Mouse (Mus musculus): Measurements from ENCODE around the gene Tmem107. TPM values are rescaled to one million over a fixed set of nuclear protein-coding genes. Genes with fewer than 3 reads are reported as not detected.

Gene Tmem107
- polyA plus RNA-seq, 1 experiment from 2014 or later: 14.5 TPM

GRCm38 (mm10) chr11:69119446-69120155, 49.0 kb downstream of the Tmem107 start:
- Histone ChIP-seq H3K36me3 (ENCODE audit: control insufficient read depth, insufficient read depth) (no peaks in the 10 kb centered on the region), H3K4me3 (ENCODE audit: low read depth, low read length) (no peak overlapping the region; the same call in 1 of the 2 replicates), H3K27ac (ENCODE audit: low read depth, low read length) (no peak overlapping the region), H3K27me3 (replicated peaks; ENCODE audit: control insufficient read depth, insufficient read depth, low read length) (no peaks in the 10 kb centered on the region), H3K4me1 (replicated peaks; ENCODE audit: control insufficient read depth, insufficient read depth, low read length) (0 out of 2 replicates have a peak, but pooled peaks cover 12% of the 10 kb centered on the region), H3K4me2 (replicated peaks; ENCODE audit: low read depth) (peak overlapping the region; percentile 95; the same call in 1 of the 2 replicates), H3K9ac (ENCODE audit: low read depth, low read length) (no peak overlapping the region), H3K9me3 (ENCODE audit: control insufficient read depth) (no peaks in the 10 kb centered on the region)
- ATAC-seq: no peak
- no peak for TF ChIP-seq CTCF (IDR thresholded peaks at IDR 0.05; ENCODE audit: low read depth)
- 69% methylated on average over 14 of the region's 14 CpGs for WGBS

- TF ChIP-seq CTCF (IDR thresholded peaks at IDR 0.05; ENCODE audit: low read depth): no peak
- no peaks in the 10 kb centered on the region for H3K36me3 ChIP-seq (ENCODE audit: control insufficient read depth, insufficient read depth)
- ATAC-seq: no peak
- no peaks in the 10 kb centered on the region for H3K9me3 ChIP-seq (ENCODE audit: control insufficient read depth)
- whole genome bisulfite sequencing: 10% methylated on average over 27 of the region's 27 CpGs
- no peak within 1 kb of the TSS for H3K27ac ChIP-seq (ENCODE audit: low read depth, low read length)
- no peaks in the 10 kb centered on the region for H3K27me3 ChIP-seq (replicated peaks; ENCODE audit: control insufficient read depth, insufficient read depth, low read length)
- peak within 1 kb of the TSS; percentile 37; the same call in 1 of the 2 replicates for H3K9ac ChIP-seq (ENCODE audit: low read depth, low read length)
- H3K4me1 ChIP-seq (replicated peaks; ENCODE audit: control insufficient read depth, insufficient read depth, low read length): 0 out of 2 replicates have a peak, but pooled peaks cover 12% of the 10 kb centered on the region
- peak within 1 kb of the TSS; percentile 95 for H3K4me2 ChIP-seq (replicated peaks; ENCODE audit: low read depth)
- peak within 1 kb of the TSS; percentile 53 for H3K4me3 ChIP-seq (ENCODE audit: low read depth, low read length)
Observed at GRCm38 (mm10) chr11:69120221-69121000, 49.8 kb downstream of the Tmem107 start, which contains the start of gene Hes7. Gene Hes7, plus strand, starts transcription at chr11:69120404.

- no peaks in the 10 kb centered on the region for H3K27me3 ChIP-seq (replicated peaks; ENCODE audit: control insufficient read depth, insufficient read depth, low read length)
- H3K4me2 ChIP-seq (replicated peaks; ENCODE audit: low read depth): peak overlapping the region; percentile 93
- no peak for ATAC-seq
- 3% methylated on average over 32 of the region's 33 CpGs for WGBS
- no peak for TF ChIP-seq CTCF (IDR thresholded peaks at IDR 0.05; ENCODE audit: low read depth)
- 0 out of 2 replicates have a peak overlapping the region, but pooled peaks have one; percentile 78 for H3K27ac ChIP-seq (ENCODE audit: low read depth, low read length)
- peak overlapping the region; percentile 53 for H3K4me3 ChIP-seq (ENCODE audit: low read depth, low read length)
- H3K36me3 ChIP-seq (ENCODE audit: control insufficient read depth, insufficient read depth): no peaks in the 10 kb centered on the region
- no peaks in the 10 kb centered on the region for H3K9me3 ChIP-seq (ENCODE audit: control insufficient read depth)
- H3K9ac ChIP-seq (ENCODE audit: low read depth, low read length): peak overlapping the region; percentile 53; the same call in 1 of the 2 replicates
- H3K4me1 ChIP-seq (replicated peaks; ENCODE audit: control insufficient read depth, insufficient read depth, low read length): 0 out of 2 replicates have a peak, but pooled peaks cover 12% of the 10 kb centered on the region
Observed at GRCm38 (mm10) chr11:69121001-69121740, 50.6 kb downstream of the Tmem107 start.

GRCm38 (mm10) chr11:69121741-69122335, 51.2 kb downstream of the Tmem107 start:
- Histone ChIP-seq H3K4me3 (ENCODE audit: low read depth, low read length) (peak overlapping the region; percentile 53), H3K27me3 (replicated peaks; ENCODE audit: control insufficient read depth, insufficient read depth, low read length) (0 out of 2 replicates have a peak, but pooled peaks cover 2% of the 10 kb centered on the region), H3K27ac (ENCODE audit: low read depth, low read length) (peak overlapping the region; percentile 78), H3K4me1 (replicated peaks; ENCODE audit: control insufficient read depth, insufficient read depth, low read length) (0 out of 2 replicates have a peak, but pooled peaks cover 12% of the 10 kb centered on the region), H3K36me3 (ENCODE audit: control insufficient read depth, insufficient read depth) (no peaks in the 10 kb centered on the region), H3K9ac (ENCODE audit: low read depth, low read length) (peak overlapping the region; percentile 53), H3K4me2 (replicated peaks; ENCODE audit: low read depth) (peak overlapping the region; percentile 93), H3K9me3 (ENCODE audit: control insufficient read depth) (no peaks in the 10 kb centered on the region)
- WGBS: under 1% methylated on average over 27 of the region's 32 CpGs
- no peak for ATAC-seq
- no peak for TF ChIP-seq CTCF (IDR thresholded peaks at IDR 0.05; ENCODE audit: low read depth)

GRCm38 (mm10) chr11:69122336-69122951, 51.8 kb downstream of the Tmem107 start, which contains the start of gene 9130213A22Rik:
Gene 9130213A22Rik, minus strand, starts transcription at chr11:69122589.
- ATAC-seq: peak; percentile 12
- under 1% methylated on average over 59 of the region's 66 CpGs for WGBS

More at GRCm38 (mm10) chr11:69122336-69122951, 51.8 kb downstream of the Tmem107 start, which contains the start of gene 9130213A22Rik:
- peak within 1 kb of the TSS; percentile 93 for H3K4me2 ChIP-seq (replicated peaks; ENCODE audit: low read depth)
- peak within 1 kb of the TSS; percentile 78 for H3K27ac ChIP-seq (ENCODE audit: low read depth, low read length)
- H3K4me3 ChIP-seq (ENCODE audit: low read depth, low read length): peak within 1 kb of the TSS; percentile 53
- H3K27me3 ChIP-seq (replicated peaks; ENCODE audit: control insufficient read depth, insufficient read depth, low read length): peaks cover 7% of the 10 kb centered on the region; the same call in 1 of the 2 replicates
- peak within 1 kb of the TSS; percentile 53 for H3K9ac ChIP-seq (ENCODE audit: low read depth, low read length)
- H3K4me1 ChIP-seq (replicated peaks; ENCODE audit: control insufficient read depth, insufficient read depth, low read length): 0 out of 2 replicates have a peak, but pooled peaks cover 12% of the 10 kb centered on the region
- no peaks in the 10 kb centered on the region for H3K36me3 ChIP-seq (ENCODE audit: control insufficient read depth, insufficient read depth)
- H3K9me3 ChIP-seq (ENCODE audit: control insufficient read depth): no peaks in the 10 kb centered on the region
- TF ChIP-seq CTCF (IDR thresholded peaks at IDR 0.05; ENCODE audit: low read depth): peak; percentile 89

Other genes with a start within 250 kb of the Tmem107 start
- 63.6 and 67.6 TPM in 2 replicates for gene Ndel1, start 198.9 kb upstream of the Tmem107 start, polyA plus RNA-seq (2015; fragmentation: Nextera tagmentation; extraction: Ambion mirVana)
- 0.04 and 0.13 TPM in 2 replicates for gene Rnf222, start 182.3 kb upstream of the Tmem107 start, polyA plus RNA-seq (2015; fragmentation: Nextera tagmentation; extraction: Ambion mirVana)
- gene Rpl26, start 169.2 kb upstream of the Tmem107 start, polyA plus RNA-seq (2015; fragmentation: Nextera tagmentation; extraction: Ambion mirVana): 623 and 626 TPM in 2 replicates
- not detected in 2 replicates for gene Odf4, start 143.7 kb upstream of the Tmem107 start, polyA plus RNA-seq (2015; fragmentation: Nextera tagmentation; extraction: Ambion mirVana)
- gene Arhgef15, start 113.3 kb upstream of the Tmem107 start, polyA plus RNA-seq (2015; fragmentation: Nextera tagmentation; extraction: Ambion mirVana): 2.6 and 3.4 TPM in 2 replicates
- gene Slc25a35, start 102.7 kb upstream of the Tmem107 start, polyA plus RNA-seq (2015; fragmentation: Nextera tagmentation; extraction: Ambion mirVana): 1.9 and 2.3 TPM in 2 replicates
- gene Rangrf, start 95.6 kb upstream of the Tmem107 start, polyA plus RNA-seq (2015; fragmentation: Nextera tagmentation; extraction: Ambion mirVana): 13.6 and 16.5 TPM in 2 replicates
- 6.4 and 7.2 TPM in 2 replicates for gene Pfas, start 62.3 kb upstream of the Tmem107 start, polyA plus RNA-seq (2015; fragmentation: Nextera tagmentation; extraction: Ambion mirVana)
- gene Ctc1, start 54.9 kb upstream of the Tmem107 start, polyA plus RNA-seq (2015; fragmentation: Nextera tagmentation; extraction: Ambion mirVana): 9.4 and 10.7 TPM in 2 replicates
- 24.3 and 26.2 TPM in 2 replicates for gene Aurkb, start 25.2 kb upstream of the Tmem107 start, polyA plus RNA-seq (2015; fragmentation: Nextera tagmentation; extraction: Ambion mirVana)
- 13.4 and 13.8 TPM in 2 replicates for gene Borcs6, start 11.1 kb upstream of the Tmem107 start, polyA plus RNA-seq (2015; fragmentation: Nextera tagmentation; extraction: Ambion mirVana)
- 45.3 and 50.3 TPM in 2 replicates for gene Vamp2, start 17.7 kb downstream of the Tmem107 start, polyA plus RNA-seq (2015; fragmentation: Nextera tagmentation; extraction: Ambion mirVana)
- gene Per1, start 24.4 kb downstream of the Tmem107 start, polyA plus RNA-seq (2015; fragmentation: Nextera tagmentation; extraction: Ambion mirVana): 7.2 and 11.3 TPM in 2 replicates
- gene Hes7, start 49.6 kb downstream of the Tmem107 start, polyA plus RNA-seq (2015; fragmentation: Nextera tagmentation; extraction: Ambion mirVana): 0.21 and 0.37 TPM in 2 replicates
- gene 9130213A22Rik, start 51.8 kb downstream of the Tmem107 start, polyA plus RNA-seq (2015; fragmentation: Nextera tagmentation; extraction: Ambion mirVana): 0.12 and 0.37 TPM in 2 replicates
- gene Aloxe3, start 55.1 kb downstream of the Tmem107 start, polyA plus RNA-seq (2015; fragmentation: Nextera tagmentation; extraction: Ambion mirVana): 0.31 and 0.82 TPM in 2 replicates
- 0.08 and 0.13 TPM in 2 replicates for gene Alox12b, start 86.2 kb downstream of the Tmem107 start, polyA plus RNA-seq (2015; fragmentation: Nextera tagmentation; extraction: Ambion mirVana)
- gene Alox8, start 127.0 kb downstream of the Tmem107 start, polyA plus RNA-seq (2015; fragmentation: Nextera tagmentation; extraction: Ambion mirVana): not detected in 2 replicates
- gene Gucy2e, start 166.2 kb downstream of the Tmem107 start, polyA plus RNA-seq (2015; fragmentation: Nextera tagmentation; extraction: Ambion mirVana): 0.03 TPM in 1 of 2 replicates, not detected in the other